Mouse (Mus musculus) thymus, adult 2 months (tissue): ENCODE measurements around the gene Psma5.

ENCODE experiments used
- CTCF ChIP-seq: fragments of 200-500 bp; IDR thresholded peaks from 2 replicates; pipeline ENCODE4 v1.5.1; 2012; ENCODE audit warnings: mild to moderate bottlenecking, control low read depth, low read length, moderate library complexity, borderline replicate concordance; ENCODE audit not compliant: control insufficient read depth, poor library complexity, insufficient read depth; ENCODE audit errors: extremely low read depth
- POLR2A ChIP-seq: fragments of 200-500 bp; IDR thresholded peaks from 2 replicates; pipeline ENCODE4 v1.6.1; 2012; ENCODE audit warnings: mild to moderate bottlenecking, low read length, control low read depth, moderate library complexity; ENCODE audit not compliant: control insufficient read depth, poor library complexity, insufficient read depth; ENCODE audit errors: extremely low read depth

DNA sequence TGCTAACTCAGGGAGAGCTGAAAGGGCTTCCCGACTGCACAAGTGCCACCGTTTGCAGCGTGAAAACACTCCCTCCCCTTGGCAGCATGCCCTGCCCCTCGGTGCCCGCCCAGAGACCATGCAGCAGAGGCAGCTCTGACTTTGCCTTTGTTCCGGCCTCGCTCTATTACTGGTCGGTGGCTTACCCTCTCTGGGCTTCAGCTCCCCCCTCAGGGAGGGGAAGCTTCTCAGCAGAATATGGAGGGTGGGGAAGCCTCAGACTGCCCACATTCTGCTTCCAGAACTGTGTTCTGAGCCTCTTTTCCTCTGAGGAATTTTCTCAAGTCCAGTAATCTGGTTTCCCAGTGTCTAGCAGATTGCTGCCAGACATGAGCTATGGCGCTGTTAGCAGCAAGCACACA, 71.7 kb downstream of the Psma5 start:
- TF ChIP-seq CTCF, result no peak
- TF ChIP-seq POLR2A, result no peak
